Mouse (Mus musculus): Measurements from ENCODE around the gene Zfp444.
"Not testable (repeated sequence)": the region's sequence is repeated elsewhere in the genome, so short reads cannot be mapped to it uniquely, and the experiment has no call there.

The Zfp444 gene

DNA sequence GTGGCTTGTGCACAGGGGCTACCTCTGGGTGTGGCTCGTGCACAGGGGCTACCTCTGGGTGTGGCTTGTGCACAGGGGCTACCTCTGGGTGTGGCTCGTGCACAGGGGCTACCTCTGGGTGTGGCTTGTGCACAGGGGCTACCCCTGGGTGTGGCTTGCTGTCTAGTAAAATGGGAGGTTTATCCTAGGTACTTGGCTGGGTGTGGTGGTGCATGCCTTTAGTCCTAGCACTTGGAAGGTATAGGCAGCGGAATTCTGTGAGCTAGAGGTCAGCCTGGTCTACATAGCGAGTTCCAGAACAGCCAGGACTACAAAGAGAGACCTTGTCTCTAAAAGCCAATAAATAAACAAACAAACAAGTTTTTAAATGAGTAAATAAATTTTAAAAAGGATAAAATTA is 42.7 kb downstream of the Zfp444 start:
- not testable (repeated sequence) for DNase-seq (ENCODE audit: low spot score)

DNA sequence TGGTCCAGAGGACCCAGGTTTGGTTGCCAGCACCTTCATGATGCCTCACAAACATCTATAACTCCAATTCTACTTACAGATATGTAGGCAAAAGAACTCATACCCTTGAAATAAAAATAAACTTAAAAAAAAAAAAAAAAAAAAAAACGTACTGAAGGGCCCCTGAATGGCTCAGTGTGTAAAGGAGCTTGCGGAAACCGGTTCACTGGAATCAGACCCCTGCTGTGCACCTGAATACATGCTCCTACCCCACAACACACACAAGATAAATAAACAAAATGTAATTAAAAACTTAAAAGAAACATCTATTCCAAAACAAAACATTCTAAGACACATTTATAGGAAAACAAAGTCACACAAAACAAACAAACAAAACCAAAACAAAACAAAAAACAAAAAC is 48.1 kb downstream of the Zfp444 start:
- DNase-seq (ENCODE audit: low spot score): no peak

DNA sequence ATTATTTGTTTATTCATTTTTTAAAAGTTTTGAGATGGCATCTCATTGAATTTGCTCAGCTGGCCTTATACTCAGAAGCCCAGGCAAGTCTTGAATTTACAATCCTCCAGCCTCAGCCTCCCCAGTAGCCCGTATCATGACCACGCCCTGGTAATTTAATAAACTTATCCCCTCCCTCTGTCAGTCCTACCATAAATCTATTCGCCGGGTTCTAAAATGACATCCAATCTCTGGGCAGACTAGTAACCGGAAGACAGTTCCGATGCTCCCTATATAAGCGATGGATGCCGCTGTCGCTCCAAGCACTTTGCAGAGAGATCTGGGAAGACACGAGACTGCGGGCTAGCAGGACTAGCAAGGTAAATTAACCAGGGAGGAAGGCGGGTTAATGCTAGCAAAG is 50.0 kb downstream of the Zfp444 start, which contains the start of gene Zscan5b:
Zscan5b (plus strand) TSS at position 301 of the 400 bp plus-strand sequence.
- no peak for DNase-seq (ENCODE audit: low spot score)

DNA sequence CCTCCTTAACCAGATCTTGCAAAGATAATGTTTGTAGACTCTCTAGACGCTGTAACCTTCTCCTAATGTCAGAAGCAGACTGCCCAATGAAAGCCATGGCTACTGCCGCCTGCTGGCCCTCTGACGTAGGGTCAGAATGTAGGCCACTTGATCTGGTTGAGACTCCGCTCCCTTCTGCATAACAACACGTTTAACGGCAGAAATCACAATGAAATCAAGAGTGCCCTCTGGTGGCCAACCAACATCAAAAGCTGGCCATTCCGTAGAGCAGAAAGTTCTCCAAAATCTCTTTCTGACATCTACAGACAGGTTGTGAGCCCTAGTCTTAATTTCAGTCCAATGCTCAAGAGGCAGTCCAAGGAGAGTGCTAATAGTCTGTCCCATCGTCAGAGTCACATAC is 56.5 kb downstream of the Zfp444 start:
- DNase-seq (ENCODE audit: low spot score): not testable (repeated sequence)

DNA sequence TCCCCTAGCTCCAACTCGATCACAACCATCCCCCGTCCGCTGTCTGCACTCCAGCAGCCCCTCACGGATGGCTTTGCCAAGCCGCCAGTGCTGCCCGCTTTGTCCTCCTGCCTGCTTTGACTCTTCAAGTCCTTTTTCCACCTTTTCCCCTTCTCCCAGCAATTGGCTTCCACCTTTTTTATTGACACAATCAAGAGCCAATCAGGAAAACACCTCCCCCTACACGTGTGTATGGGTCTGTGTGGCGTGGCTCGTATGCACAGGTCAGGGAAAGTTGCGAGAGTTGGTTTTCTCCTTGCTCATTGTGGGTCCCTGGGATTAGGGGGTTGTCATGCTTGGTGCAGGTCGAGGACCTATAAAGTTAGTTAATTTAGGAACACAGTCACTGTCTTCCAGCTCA is 67.8 kb downstream of the Zfp444 start:
- no peak for DNase-seq (ENCODE audit: low spot score)

DNA sequence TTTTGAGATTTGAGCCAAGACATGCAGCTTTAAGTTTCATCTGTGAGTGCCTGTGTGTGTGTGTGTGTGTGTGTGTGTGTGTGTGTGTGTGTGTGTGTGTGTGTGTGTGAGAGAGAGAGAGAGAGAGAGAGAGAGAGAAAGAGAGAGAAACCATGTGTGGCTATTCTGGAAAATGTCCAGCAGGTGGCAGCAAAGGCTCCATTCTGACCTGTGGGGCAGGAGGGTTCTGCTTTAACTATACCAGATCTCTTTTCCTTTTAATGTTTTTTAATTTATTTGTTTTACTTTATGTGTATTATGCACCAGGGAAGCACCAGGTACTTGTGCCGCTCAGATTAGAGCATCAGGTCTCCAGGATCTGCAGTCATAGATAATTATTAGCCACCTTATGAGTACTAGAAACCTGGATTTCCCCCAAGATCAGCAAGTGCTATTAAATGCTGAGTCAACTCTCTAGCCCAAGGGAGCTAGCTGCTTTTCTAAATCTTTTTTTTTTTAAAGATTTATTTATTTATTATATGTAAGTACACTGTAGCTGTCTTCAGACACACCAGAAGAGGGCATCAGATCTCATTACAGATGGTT is 68.9 kb downstream of the Zfp444 start:
- DNase-seq (ENCODE audit: low spot score): peak; percentile 66

Measured in embryo, embryonic 10.5 days (tissue).